Mouse (Mus musculus) liver, postnatal 0 days (tissue): Measurements from ENCODE around the gene Aox4. TPM values are rescaled to one million over a fixed set of nuclear protein-coding genes. Genes with fewer than 3 reads are reported as not detected.

ENCODE experiments used
- ATAC-seq: fragments of 200-750 bp; cut with Nextera tagmentation; 2 replicates; pipeline ENCODE4 v1.8.0; 2017; ENCODE audit warnings: mild to moderate bottlenecking, moderate library complexity
- DNase-seq: peaks from one replicate; pipeline ENCODE4 v3.0.0-alpha.2; 2016
- H3K27ac ChIP-seq: fragments of 300-500 bp; sonication (generic); 2 replicates; pipeline ENCODE4 v1.5.1; 2014; ENCODE audit warnings: antibody characterized with exemption, moderate library complexity, mild to moderate bottlenecking, low read depth
- H3K27me3 ChIP-seq: fragments of 300-500 bp; sonication (generic); 2 replicates; pipeline ENCODE4 v1.6.1; 2014; ENCODE audit warnings: low read length, control low read depth, mixed read lengths; ENCODE audit not compliant: insufficient read depth
- H3K36me3 ChIP-seq: fragments of 300-500 bp; sonication (generic); replicated peaks from 2 replicates; pipeline ENCODE4 v1.6.1; 2014; ENCODE audit warnings: mild to moderate bottlenecking, control low read depth, low read length, moderate library complexity, mixed read lengths; ENCODE audit not compliant: insufficient read depth
- H3K4me1 ChIP-seq: fragments of 300-500 bp; sonication (generic); 2 replicates; pipeline ENCODE4 v1.6.1; 2014; ENCODE audit warnings: antibody characterized with exemption, mild to moderate bottlenecking, control low read depth; ENCODE audit not compliant: insufficient read depth
- H3K4me2 ChIP-seq: fragments of 300-500 bp; sonication (generic); 2 replicates; pipeline ENCODE4 v1.6.1; 2014; ENCODE audit warnings: low read depth, mild to moderate bottlenecking, low read length, moderate library complexity, mixed read lengths
- H3K4me3 ChIP-seq: fragments of 300-500 bp; sonication (generic); 2 replicates; pipeline ENCODE4 v1.5.1; 2014; ENCODE audit warnings: low read depth, low read length
- H3K9ac ChIP-seq: fragments of 300-500 bp; sonication (generic); replicated peaks from 2 replicates; pipeline ENCODE4 v1.6.1; 2014; ENCODE audit warnings: mild to moderate bottlenecking, moderate library complexity
- H3K9me3 ChIP-seq: fragments of 300-500 bp; sonication (generic); 2 replicates; pipeline ENCODE4 v1.6.1; 2016; ENCODE audit warnings: mild to moderate bottlenecking, control low read depth, low read length, mixed read lengths
- CTCF ChIP-seq: sonication (generic); IDR thresholded peaks from 2 replicates; pipeline ENCODE4 v1.5.1; 2016; ENCODE audit warnings: antibody characterized with exemption, low read depth
- EP300 ChIP-seq: IDR thresholded peaks from 2 replicates; pipeline ENCODE4 v1.6.1; 2016; ENCODE audit warnings: antibody characterized with exemption, low read depth, mild to moderate bottlenecking
- WGBS: fragments of 180-500 bp; shearing (Covaris S2); extraction: QIAGEN DNeasy Blood & Tissue Kit; methylation state at CpG from one replicate; pipeline ENCODE4 v1.1.7; 2014; ENCODE audit not compliant: insufficient replicate concordance; 5-methylcytosine and 5-hydroxymethylcytosine counted together
- polyA plus RNA-seq: library from polyadenylated mRNA; unstranded; fragments of >200 nt; fragmentation: Nextera tagmentation; extraction: Ambion mirVana; gene quantifications from 2 replicates; pipeline ENCODE4 v1.2.1, GENCODE M21; 2015

Aox4 gene
- polyA plus RNA-seq, 1 experiment from 2014 or later = not detected

DNA sequence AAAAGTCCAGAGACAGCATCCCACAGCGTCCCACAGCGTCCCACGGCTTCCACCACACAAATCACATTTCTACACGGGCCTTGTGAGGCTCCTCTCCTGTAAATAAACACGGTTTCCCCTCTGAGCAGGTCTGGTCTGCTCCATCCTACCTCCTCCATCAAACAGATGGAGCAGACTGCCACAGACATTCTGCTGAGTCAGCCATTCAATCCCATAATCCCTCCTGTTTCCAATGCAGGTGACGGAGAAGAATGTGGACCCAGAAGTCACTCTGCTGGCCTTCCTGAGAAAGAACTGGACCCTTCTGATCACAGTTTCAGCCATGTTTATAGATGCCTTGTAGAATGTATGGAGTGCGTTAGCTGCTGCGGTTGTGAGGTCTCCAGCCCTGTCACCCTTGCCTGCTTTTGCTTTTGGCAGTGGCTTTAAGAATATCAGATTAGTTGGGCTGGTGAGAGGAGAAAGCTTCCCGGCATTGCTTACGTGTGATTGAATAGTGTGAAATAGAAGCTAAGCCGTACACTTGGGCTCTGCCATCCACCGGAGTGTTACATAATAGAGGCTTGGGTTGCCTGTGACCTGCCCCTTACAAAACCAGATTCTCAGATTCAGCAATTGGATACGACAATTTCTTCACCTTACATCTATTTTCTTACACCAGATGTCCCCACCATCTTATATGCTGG lies 70.9 kb downstream of the Aox4 start:
- no peak overlapping the region for H3K4me2 ChIP-seq
- no peak overlapping the region for H3K4me3 ChIP-seq
- H3K27ac ChIP-seq = no peak overlapping the region
- DNase-seq (no peak), ATAC-seq (no peak)
- no peaks in the 10 kb centered on the region for H3K4me1 ChIP-seq
- no peaks in the 10 kb centered on the region for H3K27me3 ChIP-seq
- TF ChIP-seq CTCF (no peak), EP300 (no peak)
- 75% methylated on average over 13 of the region's 13 CpGs for WGBS
- H3K36me3 ChIP-seq = no peaks in the 10 kb centered on the region
- H3K9ac ChIP-seq = no peak overlapping the region
- no peaks in the 10 kb centered on the region for H3K9me3 ChIP-seq

DNA sequence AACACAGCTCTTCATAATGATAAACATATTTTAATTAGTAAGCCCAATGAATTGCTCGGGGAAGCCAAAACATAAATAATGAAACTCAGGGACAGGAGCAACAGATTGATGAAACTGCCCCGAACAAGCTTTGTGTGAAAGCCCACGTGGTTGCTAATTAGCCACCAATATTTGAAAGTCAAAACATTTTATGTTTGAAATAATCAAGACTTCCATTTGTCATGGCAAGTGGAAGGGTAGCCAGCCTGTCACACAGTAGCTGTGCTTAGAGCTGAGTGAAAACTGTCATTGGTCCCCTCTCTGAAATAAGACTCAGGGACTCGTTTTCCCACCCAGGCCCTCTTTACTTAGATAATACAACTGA lies 71.4 kb downstream of the Aox4 start:
- Histone ChIP-seq H3K4me3 (no peak overlapping the region), H3K9me3 (no peaks in the 10 kb centered on the region), H3K36me3 (no peaks in the 10 kb centered on the region), H3K27ac (no peak overlapping the region), H3K9ac (no peak overlapping the region), H3K27me3 (no peaks in the 10 kb centered on the region), H3K4me1 (no peaks in the 10 kb centered on the region), H3K4me2 (no peak overlapping the region)
- TF ChIP-seq CTCF (no peak), EP300 (no peak)
- ATAC-seq (no peak), DNase-seq (no peak)
- WGBS = 66% methylated on average over 4 of the region's 4 CpGs

DNA sequence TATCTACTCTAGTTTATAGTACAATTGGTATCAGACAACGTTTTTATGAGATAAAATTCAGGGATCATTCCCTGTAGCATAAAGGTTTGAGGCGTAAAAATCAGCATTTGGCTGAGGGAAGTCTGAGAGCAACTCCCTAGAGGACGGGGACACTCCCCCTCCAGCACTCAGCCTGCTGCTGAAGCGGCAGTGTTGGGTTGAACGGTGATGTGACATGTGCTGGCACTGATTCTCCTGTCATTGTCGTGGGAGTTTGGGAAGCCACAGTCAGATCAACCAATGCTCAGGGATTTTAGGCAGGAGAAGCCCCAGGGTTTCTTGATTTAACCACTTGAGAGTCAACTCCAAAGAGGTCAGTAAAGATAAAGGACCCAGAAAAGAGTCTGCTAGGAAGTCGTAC lies 74.3 kb downstream of the Aox4 start:
- TF ChIP-seq EP300 (no peak), CTCF (no peak)
- ATAC-seq = no peak
- H3K4me1 ChIP-seq = no peaks in the 10 kb centered on the region
- no peaks in the 10 kb centered on the region for H3K27me3 ChIP-seq
- H3K9ac ChIP-seq = no peak overlapping the region
- no peak overlapping the region for H3K27ac ChIP-seq
- 50% methylated on average over 7 of the region's 7 CpGs for WGBS
- no peak overlapping the region for H3K4me3 ChIP-seq
- H3K4me2 ChIP-seq = no peak overlapping the region
- H3K9me3 ChIP-seq = no peaks in the 10 kb centered on the region
- H3K36me3 ChIP-seq = no peaks in the 10 kb centered on the region
- no peak for DNase-seq

DNA sequence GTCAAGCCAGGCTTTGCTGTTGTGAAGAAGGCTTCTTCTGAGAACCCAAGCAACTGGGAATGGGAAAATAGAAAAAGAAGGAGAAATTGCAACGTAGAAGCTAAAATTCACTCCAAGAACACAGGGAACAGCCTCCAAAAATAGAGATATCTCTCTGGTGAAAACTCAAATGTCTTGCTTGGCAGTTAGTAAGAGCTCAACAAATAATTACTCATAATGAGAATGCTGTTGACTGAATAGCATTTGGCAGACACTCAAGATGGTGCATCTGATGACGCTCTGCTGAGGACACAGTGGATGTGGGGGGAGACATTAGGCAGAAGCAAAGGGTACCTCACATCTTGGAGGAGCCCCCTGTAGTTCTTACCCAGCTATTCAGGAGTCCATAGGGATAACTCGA lies 77.9 kb downstream of the Aox4 start:
- no peak for TF ChIP-seq CTCF
- TF ChIP-seq EP300 = no peak
- Histone ChIP-seq H3K36me3 (no peaks in the 10 kb centered on the region), H3K27ac (no peak overlapping the region), H3K27me3 (no peaks in the 10 kb centered on the region), H3K4me2 (no peak overlapping the region), H3K9ac (no peak overlapping the region), H3K4me1 (no peaks in the 10 kb centered on the region), H3K9me3 (no peaks in the 10 kb centered on the region), H3K4me3 (no peak overlapping the region)
- 80% methylated on average over 3 of the region's 3 CpGs for WGBS
- ATAC-seq (no peak), DNase-seq (no peak)

DNA sequence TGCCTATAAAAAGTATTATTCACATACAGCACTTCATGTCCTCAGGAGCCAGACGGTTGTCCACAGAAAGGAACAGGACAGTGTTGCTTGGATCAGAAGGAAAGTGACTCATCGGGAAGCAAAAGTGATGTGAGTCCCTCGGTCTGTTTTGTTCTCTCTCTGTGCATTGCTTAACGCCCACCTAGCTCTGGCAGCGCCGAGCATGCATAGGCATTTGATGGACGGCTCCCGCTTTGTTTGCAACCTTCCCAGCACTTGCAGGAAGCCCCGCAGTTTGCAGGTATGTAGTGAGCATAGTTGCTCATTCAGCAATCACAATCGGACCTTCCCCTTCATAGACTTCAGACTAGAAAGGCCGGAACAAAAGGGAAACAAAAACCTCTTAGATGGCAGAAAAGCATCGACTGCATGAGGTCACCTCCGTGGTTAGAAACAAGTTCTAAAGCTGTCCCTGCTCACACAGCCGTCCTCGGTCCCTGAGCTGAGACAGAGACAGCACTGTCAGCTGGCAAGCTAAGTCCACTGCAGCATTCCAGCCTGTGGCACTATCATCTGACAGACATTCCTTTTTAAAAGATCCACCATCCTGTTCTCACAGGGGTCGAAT lies 79.8 kb downstream of the Aox4 start:
- no peak for ATAC-seq
- no peak for DNase-seq
- TF ChIP-seq CTCF (no peak), EP300 (no peak)
- Histone ChIP-seq H3K9ac (no peak overlapping the region), H3K4me3 (no peak overlapping the region), H3K9me3 (no peaks in the 10 kb centered on the region), H3K27ac (no peak overlapping the region), H3K36me3 (no peaks in the 10 kb centered on the region), H3K4me1 (no peaks in the 10 kb centered on the region), H3K27me3 (no peaks in the 10 kb centered on the region), H3K4me2 (no peak overlapping the region)
- 42% methylated on average over 16 of the region's 16 CpGs for WGBS

DNA sequence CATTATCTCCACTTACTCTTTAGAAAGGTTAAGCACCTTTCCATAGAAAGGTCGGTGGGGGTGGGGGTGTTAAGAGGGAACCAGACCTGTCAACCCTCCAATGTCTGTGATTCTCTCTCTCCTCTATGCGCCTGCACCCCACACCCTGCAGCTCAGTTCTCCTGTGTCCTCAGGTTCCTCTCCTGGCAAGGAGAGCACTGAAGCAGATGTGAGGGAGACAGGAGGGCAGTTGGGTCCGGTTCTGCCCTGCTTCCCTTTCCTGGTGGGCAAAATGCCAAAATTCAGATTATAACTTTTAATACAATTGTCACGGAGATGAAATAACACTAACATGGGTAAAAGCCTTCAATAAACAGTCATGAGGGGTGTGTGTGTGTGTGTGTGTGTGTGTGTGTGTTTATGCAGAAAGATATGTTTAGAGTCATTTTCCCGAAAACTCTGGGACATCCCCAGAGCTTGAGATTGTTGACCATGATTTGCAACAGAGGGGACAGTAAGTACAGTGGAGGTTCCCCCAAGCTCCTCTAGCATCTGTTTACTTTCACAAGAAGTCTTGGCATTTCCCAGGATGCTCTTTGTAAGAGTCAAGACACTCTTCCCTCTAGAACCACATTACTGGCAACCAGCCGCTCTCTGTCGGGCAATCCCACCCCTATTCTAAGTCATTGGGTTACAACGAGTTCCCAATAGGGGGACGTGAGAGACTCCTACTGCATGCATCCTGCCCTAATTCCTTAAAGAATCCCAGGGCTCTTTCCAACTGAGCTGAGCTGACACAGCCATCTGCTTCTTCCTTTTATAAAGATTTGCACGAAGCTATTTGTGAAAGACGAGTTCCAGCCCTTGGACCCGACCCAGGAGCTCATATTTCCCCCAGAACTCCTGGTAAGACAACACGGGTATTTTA lies 81.5 kb downstream of the Aox4 start:
- no peak for TF ChIP-seq CTCF
- TF ChIP-seq EP300 = no peak
- WGBS = 64% methylated on average over 13 of the region's 13 CpGs
- Histone ChIP-seq H3K9ac (no peak overlapping the region), H3K4me1 (no peaks in the 10 kb centered on the region), H3K36me3 (no peaks in the 10 kb centered on the region), H3K27ac (no peak overlapping the region), H3K9me3 (no peaks in the 10 kb centered on the region), H3K4me3 (no peak overlapping the region), H3K4me2 (no peak overlapping the region), H3K27me3 (no peaks in the 10 kb centered on the region)
- ATAC-seq = no peak
- DNase-seq = no peak
